Mouse (Mus musculus) bone marrow, adult 2 months (tissue): ENCODE data around the gene Sdhaf2.

Experiments used
- CTCF ChIP-seq: fragments of 200-500 bp; IDR thresholded peaks from 2 replicates; pipeline ENCODE4 v1.5.1; 2011; ENCODE audit warnings: low read length, control low read depth; ENCODE audit not compliant: control insufficient read depth, insufficient read depth
- POLR2A ChIP-seq: fragments of 200-500 bp; IDR thresholded peaks from 2 replicates; pipeline ENCODE4 v1.6.1; 2011; ENCODE audit warnings: low read depth, mild to moderate bottlenecking, control low read depth, low read length, borderline replicate concordance; ENCODE audit not compliant: control insufficient read depth

GRCm38 (mm10) chr19:10464427-10464826 is 61.5 kb downstream of the Sdhaf2 start:
- TF ChIP-seq CTCF (no peak), POLR2A (no peak)
